Mouse (Mus musculus): Measurements from ENCODE around the gene Gsc2. TPM values are rescaled to one million over a fixed set of nuclear protein-coding genes. Genes with fewer than 3 reads are reported as not detected.

Gsc2 gene
- polyA plus RNA-seq, 1 experiment, result not detected

GRCm38 (mm10) chr16:17928627-17929104 lies 13.8 kb upstream of the Gsc2 start:
- H3K4me1 ChIP-seq (ENCODE audit: control insufficient read depth), result peaks cover 61% of the 10 kb centered on the region
- H3K27me3 ChIP-seq (ENCODE audit: control insufficient read depth), result no peaks in the 10 kb centered on the region
- peak overlapping the region; percentile 86 for H3K4me3 ChIP-seq (replicated peaks)
- no peak for TF ChIP-seq GATA1 (IDR thresholded peaks at IDR 0.05; ENCODE audit: low read length)
- no peak for TF ChIP-seq TAL1 (IDR thresholded peaks at IDR 0.05; ENCODE audit: low read length)
- peaks cover 22% of the 10 kb centered on the region for H3K36me3 ChIP-seq (ENCODE audit: control insufficient read depth)
- H3K9me3 ChIP-seq (ENCODE audit: control insufficient read depth, low read length), result no peaks in the 10 kb centered on the region

GRCm38 (mm10) chr16:17928087-17928580 lies 13.3 kb upstream of the Gsc2 start, which contains the start of gene Slc25a1:
Slc25a1 (minus strand) TSS chr16:17928219.
- H3K9me3 ChIP-seq (ENCODE audit: control insufficient read depth, low read length), result no peaks in the 10 kb centered on the region
- H3K36me3 ChIP-seq (ENCODE audit: control insufficient read depth), result peaks cover 22% of the 10 kb centered on the region
- H3K4me3 ChIP-seq (replicated peaks), result peak within 1 kb of the TSS; percentile 86
- TF ChIP-seq GATA1 (IDR thresholded peaks at IDR 0.05; ENCODE audit: low read length) (no peak), TAL1 (IDR thresholded peaks at IDR 0.05; ENCODE audit: low read length) (no peak)
- H3K27me3 ChIP-seq (ENCODE audit: control insufficient read depth), result no peaks in the 10 kb centered on the region
- peaks cover 61% of the 10 kb centered on the region for H3K4me1 ChIP-seq (ENCODE audit: control insufficient read depth)

GRCm38 (mm10) chr16:17927351-17928082 lies 12.7 kb upstream of the Gsc2 start:
- Histone ChIP-seq H3K27me3 (ENCODE audit: control insufficient read depth) (no peaks in the 10 kb centered on the region), H3K4me1 (ENCODE audit: control insufficient read depth) (peaks cover 65% of the 10 kb centered on the region)
- TF ChIP-seq GATA1 (IDR thresholded peaks at IDR 0.05; ENCODE audit: low read length), result no peak
- TF ChIP-seq TAL1 (IDR thresholded peaks at IDR 0.05; ENCODE audit: low read length), result no peak

GRCm38 (mm10) chr16:17922163-17922538 lies 7.3 kb upstream of the Gsc2 start:
- Histone ChIP-seq H3K4me3 (replicated peaks) (peak overlapping the region; percentile 90), H3K4me1 (ENCODE audit: control insufficient read depth) (peaks cover 55% of the 10 kb centered on the region), H3K9me3 (ENCODE audit: control insufficient read depth, low read length) (no peaks in the 10 kb centered on the region), H3K27me3 (ENCODE audit: control insufficient read depth) (peaks cover 25% of the 10 kb centered on the region), H3K36me3 (ENCODE audit: control insufficient read depth) (peaks cover 22% of the 10 kb centered on the region)
- TF ChIP-seq TAL1 (IDR thresholded peaks at IDR 0.05; ENCODE audit: low read length), result no peak

More at GRCm38 (mm10) chr16:17927351-17928082, 12.7 kb upstream of the Gsc2 start:
- H3K4me3 ChIP-seq (replicated peaks), result peak overlapping the region; percentile 86
- H3K9me3 ChIP-seq (ENCODE audit: control insufficient read depth, low read length), result no peaks in the 10 kb centered on the region
- peaks cover 22% of the 10 kb centered on the region for H3K36me3 ChIP-seq (ENCODE audit: control insufficient read depth)

GRCm38 (mm10) chr16:17921325-17922162 lies 6.7 kb upstream of the Gsc2 start:
- TF ChIP-seq TAL1 (IDR thresholded peaks at IDR 0.05; ENCODE audit: low read length), result no peak
- TF ChIP-seq GATA1 (IDR thresholded peaks at IDR 0.05; ENCODE audit: low read length), result no peak
- no peaks in the 10 kb centered on the region for H3K9me3 ChIP-seq (ENCODE audit: control insufficient read depth, low read length)
- H3K27me3 ChIP-seq (ENCODE audit: control insufficient read depth), result peaks cover 31% of the 10 kb centered on the region
- H3K4me1 ChIP-seq (ENCODE audit: control insufficient read depth), result peaks cover 49% of the 10 kb centered on the region
- H3K36me3 ChIP-seq (ENCODE audit: control insufficient read depth), result peaks cover 22% of the 10 kb centered on the region
- peak overlapping the region; percentile 90 for H3K4me3 ChIP-seq (replicated peaks)

GRCm38 (mm10) chr16:17920586-17920985 lies 5.7 kb upstream of the Gsc2 start:
- Histone ChIP-seq H3K4me1 (ENCODE audit: control insufficient read depth) (peaks cover 49% of the 10 kb centered on the region), H3K27me3 (ENCODE audit: control insufficient read depth) (peaks cover 41% of the 10 kb centered on the region), H3K36me3 (ENCODE audit: control insufficient read depth) (peaks cover 13% of the 10 kb centered on the region), H3K4me3 (replicated peaks) (peak overlapping the region; percentile 90), H3K9me3 (ENCODE audit: control insufficient read depth, low read length) (no peaks in the 10 kb centered on the region)
- TF ChIP-seq TAL1 (IDR thresholded peaks at IDR 0.05; ENCODE audit: low read length) (no peak), GATA1 (IDR thresholded peaks at IDR 0.05; ENCODE audit: low read length) (no peak)

GRCm38 (mm10) chr16:17911052-17911595 lies 3.7 kb downstream of the Gsc2 start, which contains the start of gene Ess2:
Ess2 (minus strand) TSS chr16:17911348.
- Histone ChIP-seq H3K4me3 (replicated peaks) (peak within 1 kb of the TSS; percentile 93), H3K4me1 (ENCODE audit: control insufficient read depth) (peaks cover 22% of the 10 kb centered on the region), H3K9me3 (ENCODE audit: control insufficient read depth, low read length) (peaks cover 20% of the 10 kb centered on the region), H3K27me3 (ENCODE audit: control insufficient read depth) (peaks cover 46% of the 10 kb centered on the region), H3K36me3 (ENCODE audit: control insufficient read depth) (peaks cover 34% of the 10 kb centered on the region)
- TF ChIP-seq TAL1 (IDR thresholded peaks at IDR 0.05; ENCODE audit: low read length) (no peak), GATA1 (IDR thresholded peaks at IDR 0.05; ENCODE audit: low read length) (no peak)

GRCm38 (mm10) chr16:17898462-17898861 lies 16.4 kb downstream of the Gsc2 start, which contains the start of the genes Dgcr2 and Tssk2:
Dgcr2 (minus strand) TSS chr16:17898562.
Tssk2 (plus strand) TSS chr16:17898637.
- TF ChIP-seq GATA1 (IDR thresholded peaks at IDR 0.05; ENCODE audit: low read length), result no peak
- TF ChIP-seq TAL1 (IDR thresholded peaks at IDR 0.05; ENCODE audit: low read length), result no peak
- Histone ChIP-seq H3K9me3 (ENCODE audit: control insufficient read depth, low read length) (no peaks in the 10 kb centered on the region), H3K4me3 (replicated peaks) (no peak within 1 kb of the TSS), H3K36me3 (ENCODE audit: control insufficient read depth) (peaks cover 52% of the 10 kb centered on the region), H3K27me3 (ENCODE audit: control insufficient read depth) (0 out of 2 replicates have a peak, but pooled peaks cover 2% of the 10 kb centered on the region), H3K4me1 (ENCODE audit: control insufficient read depth) (no peaks in the 10 kb centered on the region)

Data from erythroblast, embryonic 14.5 days (primary cell).